Mouse (Mus musculus) CH12.LX (cell line): ENCODE measurements around the gene Il1r2. TPM values are rescaled to one million over a fixed set of nuclear protein-coding genes. Genes with fewer than 3 reads are reported as not detected.

ENCODE experiments used
- DNase-seq: peaks from one replicate; pipeline ENCODE4 v3.0.0-alpha.2; 2013; ENCODE audit errors: extremely low read depth
- H3K27ac ChIP-seq: 2 replicates; pipeline ENCODE4 v1.5.1; 2012; ENCODE audit warnings: low read depth, mild to moderate bottlenecking, control low read depth, moderate library complexity; ENCODE audit not compliant: insufficient read depth
- H3K27me3 ChIP-seq: replicated peaks from 2 replicates; pipeline ENCODE3; 2012; ENCODE audit warnings: inconsistent platforms
- H3K36me3 ChIP-seq, 2 experiments: replicated peaks in 1 of 2; 2 replicates each; pipeline versions ENCODE3 to v1.6.1; 2012; ENCODE audit warnings: inconsistent platforms in 1 of 2, low read length in 1 of 2, mild to moderate bottlenecking in 1 of 2, mixed read lengths in 1 of 2, moderate library complexity in 1 of 2; ENCODE audit not compliant: control insufficient read depth in 1 of 2, insufficient read depth in 1 of 2
- H3K4me1 ChIP-seq, 2 experiments: 2 replicates each; pipeline ENCODE4 v1.6.1; 2012; ENCODE audit warnings: inconsistent platforms in 1 of 2, moderate library complexity in 1 of 2; ENCODE audit not compliant: insufficient read depth in 2 of 2, control insufficient read depth in 1 of 2
- H3K4me2 ChIP-seq: 2 replicates; pipeline ENCODE4 v1.6.1; 2012; ENCODE audit warnings: low read depth, mild to moderate bottlenecking, control low read depth; ENCODE audit not compliant: poor library complexity, insufficient read depth, severe bottlenecking
- H3K4me3 ChIP-seq, 3 experiments: fragments of 150-350 bp in 1 of 3; sonication (generic) in 1 of 3; replicated peaks in 1 of 3; 2 replicates each; pipeline versions ENCODE3 to v1.5.1; 2011 to 2012; ENCODE audit warnings: low read depth in 2 of 3, low read length in 2 of 3, mild to moderate bottlenecking in 2 of 3, moderate library complexity in 2 of 3, control low read depth in 1 of 3, improper control_type of control experiment in 1 of 3, inconsistent platforms in 1 of 3, mixed read lengths in 1 of 3; ENCODE audit not compliant: poor library complexity in 1 of 3
- H3K79me2 ChIP-seq: replicated peaks from 2 replicates; pipeline ENCODE4 v1.6.1; 2012; ENCODE audit warnings: mild to moderate bottlenecking, moderate library complexity; ENCODE audit not compliant: control insufficient read depth, poor library complexity, insufficient read depth, severe bottlenecking; ENCODE audit errors: extremely low read depth
- H3K9ac ChIP-seq: 2 replicates; pipeline ENCODE4 v1.6.1; 2012; ENCODE audit warnings: low read depth, mild to moderate bottlenecking, control low read depth, moderate library complexity; ENCODE audit not compliant: insufficient read depth
- H3K9me3 ChIP-seq: replicated peaks from 2 replicates; pipeline ENCODE3; 2012; ENCODE audit warnings: low read length, inconsistent platforms, mixed read lengths
- CHD1 ChIP-seq: IDR thresholded peaks from 2 replicates; pipeline ENCODE4 v1.6.1; 2012; ENCODE audit warnings: low read depth, low read length, improper control_type of control experiment, inconsistent platforms
- E2F4 ChIP-seq: IDR thresholded peaks from 2 replicates; pipeline ENCODE4 v1.6.1; 2011; ENCODE audit warnings: low read depth, low read length, improper control_type of control experiment; ENCODE audit not compliant: insufficient replicate concordance
- EP300 ChIP-seq: IDR thresholded peaks from 2 replicates; pipeline ENCODE4 v1.6.1; 2011; ENCODE audit warnings: low read length, improper control_type of control experiment
- GABPA ChIP-seq: IDR thresholded peaks from 2 replicates; pipeline ENCODE4 v1.6.1; 2012; ENCODE audit warnings: low read depth, low read length, improper control_type of control experiment, inconsistent platforms; ENCODE audit not compliant: insufficient replicate concordance
- IRF4 ChIP-seq: IDR thresholded peaks from 2 replicates; pipeline ENCODE4 v1.6.1; 2014; ENCODE audit warnings: low read depth, mild to moderate bottlenecking, inconsistent platforms, low read length, improper control_type of control experiment
- JUND ChIP-seq: conservative IDR thresholded peaks from 2 replicates; pipeline ENCODE4 v1.6.1; 2011; ENCODE audit warnings: low read depth, low read length, improper control_type of control experiment
- KAT2A ChIP-seq: IDR thresholded peaks from 2 replicates; pipeline ENCODE4 v1.6.1; 2012; ENCODE audit warnings: low read length, improper control_type of control experiment, inconsistent platforms; ENCODE audit not compliant: insufficient replicate concordance
- MXI1 ChIP-seq: IDR thresholded peaks from 2 replicates; pipeline ENCODE4 v1.6.1; 2011; ENCODE audit warnings: mild to moderate bottlenecking, low read depth, low read length, improper control_type of control experiment
- NELFE ChIP-seq: IDR thresholded peaks from 2 replicates; pipeline ENCODE4 v1.6.1; 2011; ENCODE audit warnings: low read depth, low read length, improper control_type of control experiment
- RCOR1 ChIP-seq: conservative IDR thresholded peaks from 2 replicates; pipeline ENCODE4 v1.6.1; 2012; ENCODE audit warnings: low read depth, mild to moderate bottlenecking, inconsistent platforms, low read length, improper control_type of control experiment
- TBP ChIP-seq: conservative IDR thresholded peaks from 2 replicates; pipeline ENCODE4 v1.6.1; 2011; ENCODE audit warnings: low read depth, low read length, improper control_type of control experiment
- TCF12 ChIP-seq: IDR thresholded peaks from 2 replicates; pipeline ENCODE4 v1.6.1; 2014; ENCODE audit warnings: low read depth, mild to moderate bottlenecking, inconsistent platforms, low read length, improper control_type of control experiment
- UBTF ChIP-seq: IDR thresholded peaks from 2 replicates; pipeline ENCODE4 v1.6.1; 2012; ENCODE audit warnings: low read depth, mild to moderate bottlenecking, inconsistent platforms, low read length, improper control_type of control experiment, moderate library complexity
- USF2 ChIP-seq: conservative IDR thresholded peaks from 2 replicates; pipeline ENCODE4 v1.6.1; 2011; ENCODE audit warnings: low read depth, low read length, improper control_type of control experiment
- ZC3H11A ChIP-seq: IDR thresholded peaks from 2 replicates; pipeline ENCODE4 v1.6.1; 2012; ENCODE audit warnings: low read depth, mild to moderate bottlenecking, inconsistent platforms, low read length, improper control_type of control experiment
- ZKSCAN1 ChIP-seq: IDR thresholded peaks from 2 replicates; pipeline ENCODE4 v1.6.1; 2012; ENCODE audit warnings: low read depth, inconsistent platforms, low read length, improper control_type of control experiment, borderline replicate concordance
- ZNF384 ChIP-seq: IDR thresholded peaks from 2 replicates; pipeline ENCODE4 v1.6.1; 2012; ENCODE audit warnings: low read depth, low read length, improper control_type of control experiment, inconsistent platforms
- dilution Hi-C: fragments of 300-500 bp; cut with MboI; formaldehyde crosslinking; loops from 2 replicates; pipeline ENCODE4 v1.14.3; 2020; ENCODE audit warnings: low sequenced_read_pairs; ENCODE audit not compliant: extremely low pct_unique_long_range_greater_than_20kb, extremely low pct_ligation_motif_present
- in situ Hi-C: fragments of 300-500 bp; cut with MboI; formaldehyde crosslinking; loops from 3 replicates; pipeline ENCODE4 v1.14.3; 2019; ENCODE audit warnings: low sequenced_read_pairs, low pct_ligation_motif_present, low pct_unique_long_range_greater_than_20kb, mixed read lengths
- polyA plus RNA-seq: library from polyadenylated mRNA; unstranded; fragments of >175 nt; gene quantifications from 2 replicates; pipeline ENCODE4 v1.2.1, GENCODE M21; 2012; ENCODE audit warnings: low read depth; ENCODE audit not compliant: insufficient read length
- total RNA-seq, 2 experiments: library from RNA; depleted of rRNA; stranded (reverse); fragments of 300-350 nt in 1 of 2; fragments of >200 nt in 1 of 2; gene quantifications; 2 replicates each; pipeline ENCODE4 v1.2.3; 2012 to 2014

The Il1r2 gene
- total and polyA plus RNA-seq, 3 experiments, result 0.13 to 2.2 (median 1.1) TPM

DNA sequence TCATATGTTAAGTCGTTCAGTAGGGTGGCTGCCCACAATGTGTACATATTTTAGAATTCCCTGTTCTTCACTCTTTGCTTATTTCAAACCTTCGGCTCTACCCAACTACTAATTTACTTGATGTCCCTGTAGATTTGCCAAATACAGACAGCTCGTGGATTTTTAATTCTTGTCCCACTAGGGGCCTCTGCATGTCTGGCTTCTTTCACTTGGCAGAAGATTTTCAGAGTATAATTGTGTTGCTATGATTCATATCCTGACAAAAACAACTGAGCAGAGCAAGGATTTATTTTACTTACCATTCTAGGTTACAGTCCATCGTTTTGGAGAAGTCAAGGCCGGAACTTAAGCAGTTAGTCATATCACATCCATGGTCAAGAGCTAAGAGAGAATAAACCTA is 20.8 kb upstream of the Il1r2 start:
- Histone ChIP-seq H3K36me3 (no peaks in the 10 kb centered on the region), H3K9ac (no peak overlapping the region), H3K9me3 (no peaks in the 10 kb centered on the region), H3K4me3 (no peak overlapping the region), H3K27me3 (no peaks in the 10 kb centered on the region), H3K79me2 (no peaks in the 10 kb centered on the region), H3K4me1 (peaks cover 3 to 49% of the 10 kb centered on the region in 2 experiments; a peak in 2 of 4 replicates), H3K27ac (no peak overlapping the region), H3K4me2 (no peak overlapping the region)
- no peak for TF ChIP-seq KAT2A
- TF ChIP-seq MXI1, result no peak
- TF ChIP-seq UBTF, result no peak
- in situ Hi-C loops, result no loop called here
- DNase-seq, result no peak
- dilution Hi-C loops, result no loop called here

DNA sequence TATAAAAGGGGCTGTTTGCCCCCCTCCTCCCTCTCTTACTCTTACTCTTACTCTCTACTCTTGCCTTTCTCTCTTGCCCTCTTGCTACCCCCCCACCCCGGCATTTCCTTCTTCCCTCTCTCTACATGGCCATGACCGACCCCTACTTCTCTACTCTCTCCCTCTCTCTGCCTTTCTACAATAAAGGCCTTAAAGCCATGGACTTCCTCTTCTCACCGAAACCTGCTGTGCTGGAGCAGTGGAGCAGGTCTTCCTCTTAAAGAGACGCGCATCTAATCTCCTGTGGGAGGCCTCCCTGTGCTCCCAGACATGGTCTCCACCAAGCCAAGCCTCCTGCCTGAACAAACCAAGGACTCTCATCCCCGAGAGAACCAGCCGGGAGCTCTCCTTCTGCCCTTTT is 18.8 kb upstream of the Il1r2 start:
- Histone ChIP-seq H3K27me3 (no peaks in the 10 kb centered on the region), H3K36me3 (no peaks in the 10 kb centered on the region), H3K9me3 (no peaks in the 10 kb centered on the region), H3K9ac (no peak overlapping the region), H3K27ac (no peak overlapping the region), H3K4me2 (no peak overlapping the region), H3K79me2 (no peaks in the 10 kb centered on the region), H3K4me3 (no peak overlapping the region), H3K4me1 (peaks cover 8 to 66% of the 10 kb centered on the region in 2 experiments; a peak in 3 of 4 replicates)
- dilution Hi-C loops, result no loop called here
- DNase-seq, result peak; percentile 36
- in situ Hi-C loops, result no loop called here
- TF ChIP-seq ZKSCAN1 (no peak), TCF12 (no peak), ZC3H11A (no peak), RCOR1 (no peak), USF2 (no peak), E2F4 (no peak), CHD1 (no peak), NELFE (no peak), EP300 (no peak), ZNF384 (no peak), IRF4 (no peak), JUND (no peak), GABPA (no peak), TBP (no peak), UBTF (no peak)
